Mouse (Mus musculus): ENCODE results near the gene Tm9sf2. TPM values are rescaled to one million over a fixed set of nuclear protein-coding genes. Genes with fewer than 3 reads are reported as not detected.
A peak's percentile ranks its signal among the peaks of the same experiment; 100 is the strongest.

The Tm9sf2 gene
- polyA plus RNA-seq, 1 experiment from 2014 or later, result 117 TPM

DNA sequence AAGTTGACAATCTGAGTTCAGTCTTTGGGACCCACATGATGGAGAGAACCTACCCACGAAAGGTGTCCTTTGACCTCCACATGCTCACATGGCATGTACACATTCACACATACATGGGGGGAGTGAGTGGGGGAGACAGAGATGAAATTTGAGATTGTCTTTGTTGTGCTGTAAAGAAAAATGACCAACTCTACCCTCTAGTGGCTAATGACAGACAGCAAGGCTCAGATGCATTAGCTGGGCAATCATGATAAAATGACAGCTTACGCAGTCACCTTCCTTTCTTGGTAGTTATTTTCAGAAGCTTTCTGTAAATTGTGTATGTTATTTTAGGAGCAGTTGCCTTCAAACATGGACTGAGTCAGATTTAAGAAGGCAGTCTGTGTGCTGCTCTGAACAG is 4.8 kb downstream of the Tm9sf2 start:
- Histone ChIP-seq H3K27ac (ENCODE audit: low read depth, low read length) (no peak overlapping the region), H3K4me1 (ENCODE audit: control insufficient read depth, insufficient read depth, low read depth, low read length) (peaks cover 19% of the 10 kb centered on the region), H3K9me3 (ENCODE audit: control insufficient read depth, low read length) (no peaks in the 10 kb centered on the region), H3K9ac (ENCODE audit: low read depth, low read length) (no peak overlapping the region), H3K4me3 (ENCODE audit: low read length) (no peak overlapping the region), H3K4me2 (ENCODE audit: low read length) (no peak overlapping the region), H3K27me3 (replicated peaks; ENCODE audit: control insufficient read depth, insufficient read depth, low read length) (no peaks in the 10 kb centered on the region), H3K36me3 (ENCODE audit: control insufficient read depth, insufficient read depth, low read length) (no peaks in the 10 kb centered on the region)
- 92% methylated on average over 2 of the region's 2 CpGs for WGBS
- no peak for ATAC-seq

DNA sequence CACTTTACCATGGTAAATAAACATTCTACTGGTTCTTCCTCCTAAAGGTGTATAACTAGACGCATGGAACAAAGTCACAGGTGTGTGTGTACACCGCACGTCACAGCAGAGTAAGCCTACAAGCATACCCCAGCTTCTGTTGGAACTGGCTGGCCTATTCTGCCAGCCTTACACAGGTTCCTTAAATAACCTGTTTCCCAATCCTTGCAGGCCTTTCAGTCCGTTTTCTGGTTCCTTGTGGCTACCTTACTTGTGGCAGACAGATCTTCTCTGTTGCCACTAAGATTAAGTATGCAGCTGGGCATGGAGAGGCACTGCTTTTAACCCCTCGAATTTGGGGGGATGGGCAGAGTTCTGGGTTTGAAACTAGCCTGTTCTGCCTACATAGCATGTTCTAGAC is 5.5 kb downstream of the Tm9sf2 start:
- Histone ChIP-seq H3K27ac (ENCODE audit: low read depth, low read length) (no peak overlapping the region), H3K9ac (ENCODE audit: low read depth, low read length) (no peak overlapping the region), H3K9me3 (ENCODE audit: control insufficient read depth, low read length) (no peaks in the 10 kb centered on the region), H3K4me2 (ENCODE audit: low read length) (no peak overlapping the region), H3K27me3 (replicated peaks; ENCODE audit: control insufficient read depth, insufficient read depth, low read length) (no peaks in the 10 kb centered on the region), H3K4me1 (ENCODE audit: control insufficient read depth, insufficient read depth, low read depth, low read length) (peaks cover 19% of the 10 kb centered on the region), H3K36me3 (ENCODE audit: control insufficient read depth, insufficient read depth, low read length) (no peaks in the 10 kb centered on the region), H3K4me3 (ENCODE audit: low read length) (no peak overlapping the region)
- ATAC-seq, result no peak
- 91% methylated on average over 5 of the region's 5 CpGs for WGBS

DNA sequence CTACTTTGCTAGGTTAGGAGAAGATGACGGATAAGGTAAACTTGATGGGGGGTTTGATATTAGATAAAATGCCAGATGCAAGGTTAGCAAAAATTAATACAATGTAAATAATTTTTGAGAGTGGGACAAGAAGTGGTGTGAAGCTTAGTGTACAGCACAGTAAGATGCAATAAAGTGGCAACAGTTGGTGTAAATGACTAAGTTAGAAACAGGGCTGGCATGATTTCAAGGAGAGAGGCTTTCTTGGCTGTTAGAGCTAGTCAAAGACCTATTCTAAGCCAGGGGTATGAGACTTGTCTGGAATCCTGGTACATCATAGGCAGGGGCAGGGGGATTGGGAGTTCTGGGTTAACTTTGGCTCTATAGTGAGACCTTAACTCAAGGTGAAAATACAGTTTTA is 9.4 kb downstream of the Tm9sf2 start:
- H3K9me3 ChIP-seq (ENCODE audit: control insufficient read depth, low read length), result no peaks in the 10 kb centered on the region
- no peaks in the 10 kb centered on the region for H3K36me3 ChIP-seq (ENCODE audit: control insufficient read depth, insufficient read depth, low read length)
- no peak overlapping the region for H3K4me3 ChIP-seq (ENCODE audit: low read length)
- H3K4me1 ChIP-seq (ENCODE audit: control insufficient read depth, insufficient read depth, low read depth, low read length), result no peaks in the 10 kb centered on the region
- 89% methylated on average over 1 of the region's 1 CpGs for WGBS
- no peak overlapping the region for H3K27ac ChIP-seq (ENCODE audit: low read depth, low read length)
- no peaks in the 10 kb centered on the region for H3K27me3 ChIP-seq (replicated peaks; ENCODE audit: control insufficient read depth, insufficient read depth, low read length)
- no peak overlapping the region for H3K4me2 ChIP-seq (ENCODE audit: low read length)
- ATAC-seq, result no peak
- no peak overlapping the region for H3K9ac ChIP-seq (ENCODE audit: low read depth, low read length)

- H3K36me3 ChIP-seq (ENCODE audit: control insufficient read depth, insufficient read depth, low read length), result peaks cover 8% of the 10 kb centered on the region; the same call in 1 of the 2 replicates
These were observed 23.4 kb downstream of the Tm9sf2 start for GRCm38 (mm10) chr14:122130111-122130797.

GRCm38 (mm10) chr14:122131644-122132043 is 24.8 kb downstream of the Tm9sf2 start:
- Histone ChIP-seq H3K27ac (ENCODE audit: low read depth, low read length) (no peak overlapping the region), H3K9ac (ENCODE audit: low read depth, low read length) (no peak overlapping the region), H3K4me1 (ENCODE audit: control insufficient read depth, insufficient read depth, low read depth, low read length) (no peaks in the 10 kb centered on the region), H3K36me3 (ENCODE audit: control insufficient read depth, insufficient read depth, low read length) (peaks cover 8% of the 10 kb centered on the region; the same call in 1 of the 2 replicates), H3K4me2 (ENCODE audit: low read length) (no peak overlapping the region), H3K4me3 (ENCODE audit: low read length) (no peak overlapping the region), H3K9me3 (ENCODE audit: control insufficient read depth, low read length) (no peaks in the 10 kb centered on the region), H3K27me3 (replicated peaks; ENCODE audit: control insufficient read depth, insufficient read depth, low read length) (no peaks in the 10 kb centered on the region)
- 81% methylated on average over 2 of the region's 2 CpGs for WGBS
- ATAC-seq, result no peak

More at GRCm38 (mm10) chr14:122130111-122130797, 23.4 kb downstream of the Tm9sf2 start:
- Histone ChIP-seq H3K4me3 (ENCODE audit: low read length) (no peak overlapping the region), H3K9me3 (ENCODE audit: control insufficient read depth, low read length) (no peaks in the 10 kb centered on the region), H3K4me2 (ENCODE audit: low read length) (no peak overlapping the region), H3K27ac (ENCODE audit: low read depth, low read length) (no peak overlapping the region), H3K27me3 (replicated peaks; ENCODE audit: control insufficient read depth, insufficient read depth, low read length) (no peaks in the 10 kb centered on the region), H3K4me1 (ENCODE audit: control insufficient read depth, insufficient read depth, low read depth, low read length) (no peaks in the 10 kb centered on the region), H3K9ac (ENCODE audit: low read depth, low read length) (no peak overlapping the region)
- 0 out of 2 replicates have a peak, but pooled peaks have one; percentile 30 for ATAC-seq
- WGBS, result 85% methylated on average over 5 of the region's 5 CpGs

DNA sequence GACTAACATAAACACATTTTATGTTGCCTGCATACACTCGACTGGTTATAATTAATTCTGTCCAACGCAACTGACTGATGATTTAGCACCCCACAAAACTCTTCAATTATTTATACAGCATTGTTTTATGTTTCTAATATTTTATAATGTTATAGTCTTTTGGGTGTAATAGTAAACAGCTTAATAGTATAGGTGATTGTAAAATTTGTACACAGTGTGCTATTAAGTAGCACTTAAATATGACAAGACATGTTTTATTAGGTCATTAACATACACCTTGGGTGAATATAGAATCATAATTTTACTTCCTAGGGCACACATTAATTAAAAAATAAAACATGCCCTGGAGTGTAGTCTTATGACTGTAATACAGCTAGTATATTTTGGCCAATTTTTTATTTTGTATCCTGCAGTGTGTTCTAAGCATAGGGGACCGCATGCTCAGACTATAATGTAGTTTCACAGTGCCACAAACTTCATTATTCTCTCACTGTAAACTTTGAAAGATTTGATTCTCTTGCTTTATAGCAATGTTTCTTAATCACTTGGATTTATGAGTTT is 29.6 kb downstream of the Tm9sf2 start:
- H3K9ac ChIP-seq (ENCODE audit: low read depth, low read length), result no peak overlapping the region
- H3K9me3 ChIP-seq (ENCODE audit: control insufficient read depth, low read length), result no peaks in the 10 kb centered on the region
- no peak overlapping the region for H3K4me2 ChIP-seq (ENCODE audit: low read length)
- WGBS, result 77% methylated on average over 3 of the region's 3 CpGs
- no peak overlapping the region for H3K4me3 ChIP-seq (ENCODE audit: low read length)
- no peak overlapping the region for H3K27ac ChIP-seq (ENCODE audit: low read depth, low read length)
- H3K36me3 ChIP-seq (ENCODE audit: control insufficient read depth, insufficient read depth, low read length), result peaks cover 14% of the 10 kb centered on the region
- ATAC-seq, result no peak
- H3K4me1 ChIP-seq (ENCODE audit: control insufficient read depth, insufficient read depth, low read depth, low read length), result no peaks in the 10 kb centered on the region
- no peaks in the 10 kb centered on the region for H3K27me3 ChIP-seq (replicated peaks; ENCODE audit: control insufficient read depth, insufficient read depth, low read length)

DNA sequence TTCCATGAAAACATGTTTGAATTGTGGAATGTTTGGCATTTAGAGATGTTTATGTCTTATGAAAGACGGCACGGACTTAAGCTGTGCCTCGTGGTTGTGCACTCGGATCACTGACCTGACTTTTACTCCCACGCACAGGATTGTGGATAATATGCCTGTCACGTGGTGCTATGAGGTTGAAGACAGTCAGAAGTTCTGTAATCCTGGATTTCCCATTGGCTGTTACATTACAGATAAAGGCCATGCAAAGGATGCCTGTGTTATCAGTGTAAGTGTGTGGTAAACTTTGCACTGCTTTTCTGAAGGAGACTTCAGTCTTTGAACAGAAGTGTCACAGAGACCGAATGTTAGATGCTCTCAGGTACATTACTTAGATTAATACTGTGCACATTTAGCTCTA is 30.4 kb downstream of the Tm9sf2 start:
- H3K36me3 ChIP-seq (ENCODE audit: control insufficient read depth, insufficient read depth, low read length), result peaks cover 14% of the 10 kb centered on the region
- WGBS, result 95% methylated on average over 7 of the region's 7 CpGs

GRCm38 (mm10) chr14:122140126-122140525 is 33.3 kb downstream of the Tm9sf2 start:
- Histone ChIP-seq H3K36me3 (ENCODE audit: control insufficient read depth, insufficient read depth, low read length) (peaks cover 17% of the 10 kb centered on the region), H3K27me3 (replicated peaks; ENCODE audit: control insufficient read depth, insufficient read depth, low read length) (no peaks in the 10 kb centered on the region)

More for the DNA sequence above, 30.4 kb downstream of the Tm9sf2 start:
- ATAC-seq, result no peak
- H3K27me3 ChIP-seq (replicated peaks; ENCODE audit: control insufficient read depth, insufficient read depth, low read length), result no peaks in the 10 kb centered on the region
- no peaks in the 10 kb centered on the region for H3K4me1 ChIP-seq (ENCODE audit: control insufficient read depth, insufficient read depth, low read depth, low read length)
- H3K4me2 ChIP-seq (ENCODE audit: low read length), result no peak overlapping the region
- no peak overlapping the region for H3K9ac ChIP-seq (ENCODE audit: low read depth, low read length)
- no peak overlapping the region for H3K27ac ChIP-seq (ENCODE audit: low read depth, low read length)
- no peak overlapping the region for H3K4me3 ChIP-seq (ENCODE audit: low read length)
- no peaks in the 10 kb centered on the region for H3K9me3 ChIP-seq (ENCODE audit: control insufficient read depth, low read length)

GRCm38 (mm10) chr14:122143585-122144269 is 36.9 kb downstream of the Tm9sf2 start:
- Histone ChIP-seq H3K27ac (ENCODE audit: low read depth, low read length) (no peak overlapping the region), H3K9me3 (ENCODE audit: control insufficient read depth, low read length) (no peaks in the 10 kb centered on the region), H3K4me3 (ENCODE audit: low read length) (no peak overlapping the region), H3K4me2 (ENCODE audit: low read length) (no peak overlapping the region), H3K9ac (ENCODE audit: low read depth, low read length) (no peak overlapping the region), H3K36me3 (ENCODE audit: control insufficient read depth, insufficient read depth, low read length) (peaks cover 21% of the 10 kb centered on the region), H3K27me3 (replicated peaks; ENCODE audit: control insufficient read depth, insufficient read depth, low read length) (no peaks in the 10 kb centered on the region), H3K4me1 (ENCODE audit: control insufficient read depth, insufficient read depth, low read depth, low read length) (no peaks in the 10 kb centered on the region)
- no peak for ATAC-seq
- WGBS, result 93% methylated on average over 4 of the region's 4 CpGs

More at GRCm38 (mm10) chr14:122140126-122140525, 33.3 kb downstream of the Tm9sf2 start:
- no peak overlapping the region for H3K4me3 ChIP-seq (ENCODE audit: low read length)
- H3K4me1 ChIP-seq (ENCODE audit: control insufficient read depth, insufficient read depth, low read depth, low read length), result no peaks in the 10 kb centered on the region
- no peak for ATAC-seq
- no peaks in the 10 kb centered on the region for H3K9me3 ChIP-seq (ENCODE audit: control insufficient read depth, low read length)
- no peak overlapping the region for H3K27ac ChIP-seq (ENCODE audit: low read depth, low read length)
- no peak overlapping the region for H3K9ac ChIP-seq (ENCODE audit: low read depth, low read length)
- 54% methylated on average over 1 of the region's 1 CpGs for WGBS
- no peak overlapping the region for H3K4me2 ChIP-seq (ENCODE audit: low read length)
